Mouse (Mus musculus): ENCODE measurements around the gene Gm5678.

DNA sequence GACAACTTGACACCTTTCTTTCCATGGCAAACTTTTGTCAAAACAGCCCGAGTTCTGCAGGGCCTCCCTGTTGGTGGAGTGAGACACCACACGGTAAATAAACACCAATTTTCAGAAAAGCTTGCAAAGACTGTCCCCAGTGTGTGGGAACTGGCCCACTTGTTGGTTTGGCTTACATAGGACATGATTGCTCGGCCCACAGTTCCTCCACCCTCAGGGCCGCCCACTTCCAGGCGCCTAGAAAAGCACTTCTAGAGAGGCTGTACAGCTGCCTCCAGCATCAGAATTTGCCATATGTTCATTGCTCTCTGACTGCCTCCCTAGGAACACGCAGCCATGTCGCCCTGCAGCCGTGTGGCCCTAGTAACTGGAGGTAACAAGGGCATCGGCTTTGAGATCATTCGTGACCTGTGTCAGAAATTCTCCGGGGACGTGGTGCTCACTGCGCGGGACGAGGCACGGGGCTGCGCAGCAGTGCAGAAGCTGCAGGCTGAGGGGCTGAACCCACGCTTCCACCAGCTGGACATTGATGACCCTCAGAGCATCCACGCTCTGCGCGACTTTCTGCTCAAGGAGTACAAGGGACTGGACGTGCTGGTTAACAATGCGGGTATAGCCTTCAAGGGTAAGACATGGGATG lies at the start of gene Gm5678:
- TF ChIP-seq CTCF (IDR thresholded peaks at IDR 0.05; ENCODE audit: low read depth) (no peak), EP300 (IDR thresholded peaks at IDR 0.05; ENCODE audit: low read depth) (no peak)

Measured in liver, embryonic 14.5 days (tissue).